Mouse (Mus musculus) liver, embryonic 14.5 days (tissue): ENCODE data around the gene Msi2. TPM values are rescaled to one million over a fixed set of nuclear protein-coding genes. Genes with fewer than 3 reads are reported as not detected.

Experiments
- ATAC-seq: fragments of 200-750 bp; cut with Nextera tagmentation; 2 replicates; pipeline ENCODE4 v1.8.0; 2017; ENCODE audit warnings: moderate number of reproducible peaks, mild to moderate bottlenecking, moderate library complexity; ENCODE audit not compliant: insufficient read depth
- DNase-seq, 3 experiments: peaks; one replicate each; pipeline ENCODE4 v3.0.0-alpha.2; 2012 to 2013; ENCODE audit warnings: low read depth in 3 of 3, low spot score in 3 of 3
- H3K27ac ChIP-seq: fragments of 300-500 bp; sonication (generic); 2 replicates; pipeline ENCODE4 v1.5.1; 2014; ENCODE audit warnings: moderate library complexity, mild to moderate bottlenecking, control low read depth, inconsistent platforms
- H3K27me3 ChIP-seq: fragments of 300-500 bp; sonication (generic); 2 replicates; pipeline ENCODE4 v1.6.1; 2014; ENCODE audit warnings: mild to moderate bottlenecking, low read length, moderate library complexity; ENCODE audit not compliant: control insufficient read depth, insufficient read depth
- H3K36me3 ChIP-seq: fragments of 300-500 bp; sonication (generic); replicated peaks from 2 replicates; pipeline ENCODE4 v1.6.1; 2014; ENCODE audit warnings: low read depth; ENCODE audit not compliant: control insufficient read depth, insufficient read depth
- H3K4me1 ChIP-seq, 2 experiments: fragments of 200-500 bp in 1 of 2; fragments of 300-500 bp in 1 of 2; sonication (generic) in 1 of 2; replicated peaks; 2 replicates each; pipeline ENCODE4 v1.6.1; 2012 to 2014; ENCODE audit warnings: antibody characterized with exemption in 1 of 2, inconsistent platforms in 1 of 2, low read length in 1 of 2; ENCODE audit not compliant: control insufficient read depth in 2 of 2, insufficient read depth in 2 of 2
- H3K4me2 ChIP-seq: fragments of 300-500 bp; sonication (generic); 2 replicates; pipeline ENCODE4 v1.6.1; 2014; ENCODE audit warnings: low read depth, mild to moderate bottlenecking, control low read depth, moderate library complexity
- H3K4me3 ChIP-seq, 2 experiments: fragments of 200-500 bp in 1 of 2; fragments of 300-500 bp in 1 of 2; sonication (generic) in 1 of 2; 2 replicates each; pipeline ENCODE4 v1.5.1; 2012 to 2014; ENCODE audit warnings: low read depth in 2 of 2, low read length in 2 of 2, mild to moderate bottlenecking in 2 of 2, control low read depth in 1 of 2, inconsistent platforms in 1 of 2, moderate library complexity in 1 of 2; ENCODE audit not compliant: insufficient read depth in 1 of 2
- H3K9ac ChIP-seq: fragments of 300-500 bp; sonication (generic); replicated peaks from 2 replicates; pipeline ENCODE4 v1.6.1; 2014; ENCODE audit warnings: mild to moderate bottlenecking, control low read depth, moderate library complexity
- H3K9me3 ChIP-seq: fragments of 300-500 bp; sonication (generic); 2 replicates; pipeline ENCODE4 v1.6.1; 2016; ENCODE audit warnings: low read length, mixed read lengths; ENCODE audit not compliant: control insufficient read depth
- CTCF ChIP-seq: IDR thresholded peaks from 2 replicates; pipeline ENCODE4 v1.5.1; 2016; ENCODE audit warnings: antibody characterized with exemption, low read depth, control low read depth
- EP300 ChIP-seq: IDR thresholded peaks from 2 replicates; pipeline ENCODE4 v1.6.1; 2016; ENCODE audit warnings: antibody characterized with exemption, low read depth
- WGBS: fragments of 180-500 bp; shearing (Covaris S2); extraction: QIAGEN DNeasy Blood & Tissue Kit; methylation state at CpG from one replicate; pipeline ENCODE4 v1.1.7; 2014; ENCODE audit not compliant: insufficient replicate concordance; 5-methylcytosine and 5-hydroxymethylcytosine counted together
- polyA plus RNA-seq, 2 experiments: library from polyadenylated mRNA; depleted of rRNA in 1 of 2; stranded (reverse) in 1 of 2; unstranded in 1 of 2; fragments of >200 nt; fragmentation: Nextera tagmentation in 1 of 2; extraction: Ambion mirVana in 1 of 2; gene quantifications; 2 replicates each; pipeline versions ENCODE4 v1.2.1 to v1.2.3; 2012 to 2014

Gene Msi2
- polyA plus RNA-seq, 2 experiments: 2.1 to 6.2 TPM

DNA sequence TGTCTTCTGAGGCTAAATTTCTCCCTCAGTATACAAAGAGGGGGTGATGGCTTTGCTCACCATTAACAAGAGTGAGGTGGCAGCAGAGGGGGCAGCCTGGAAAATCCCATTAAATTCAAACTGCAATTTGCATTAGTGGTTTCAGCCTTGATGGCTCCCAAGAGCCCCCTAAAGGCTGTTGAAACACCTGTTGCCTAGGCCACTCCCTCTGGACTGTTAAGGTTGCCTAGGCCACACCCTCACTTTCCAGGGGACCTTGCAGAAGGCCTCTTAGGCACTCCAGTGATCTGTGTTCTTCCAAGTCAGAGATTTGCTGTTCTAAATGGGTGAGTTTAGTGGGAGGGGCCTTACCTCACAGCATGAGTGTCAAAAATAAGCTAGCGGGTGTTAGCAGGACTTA lies 232.3 kb downstream of the Msi2 start:
- H3K4me1 ChIP-seq: peaks cover 0 to 3% of the 10 kb centered on the region in 2 experiments; a peak in 1 of 4 replicates
- no peak for TF ChIP-seq CTCF
- TF ChIP-seq EP300: no peak
- WGBS: 73% methylated on average over 1 of the region's 1 CpGs
- H3K9me3 ChIP-seq: no peaks in the 10 kb centered on the region
- H3K9ac ChIP-seq: no peak overlapping the region
- H3K36me3 ChIP-seq: no peaks in the 10 kb centered on the region
- no peaks in the 10 kb centered on the region for H3K27me3 ChIP-seq
- DNase-seq (no peak), ATAC-seq (no peak)
- no peak overlapping the region for H3K4me3 ChIP-seq
- no peak overlapping the region for H3K4me2 ChIP-seq
- H3K27ac ChIP-seq: no peak overlapping the region

DNA sequence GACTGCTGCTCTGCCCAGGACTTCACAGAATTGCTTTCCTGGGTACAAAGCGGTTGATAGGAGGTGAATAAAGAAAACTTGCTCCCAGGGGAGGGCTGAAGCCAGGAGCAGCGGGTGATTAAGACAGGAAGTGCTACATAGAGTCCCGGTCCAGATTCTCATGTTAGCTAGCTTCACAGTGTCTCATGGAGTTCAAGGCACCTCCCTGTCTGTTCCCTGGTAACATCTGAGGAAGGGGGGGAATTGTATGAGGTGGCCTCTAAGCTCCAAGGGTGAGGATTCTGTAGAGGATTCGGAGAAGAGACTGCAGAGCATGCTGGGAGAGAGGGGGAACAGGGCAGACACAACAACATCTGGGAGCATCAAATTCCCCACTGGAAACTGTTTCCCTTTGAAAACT lies 233.2 kb downstream of the Msi2 start:
- H3K9me3 ChIP-seq: no peaks in the 10 kb centered on the region
- peaks cover 0 to 3% of the 10 kb centered on the region in 2 experiments; a peak in 1 of 4 replicates for H3K4me1 ChIP-seq
- H3K27me3 ChIP-seq: no peaks in the 10 kb centered on the region
- H3K27ac ChIP-seq: no peak overlapping the region
- WGBS: 54% methylated on average over 4 of the region's 4 CpGs
- no peak overlapping the region for H3K9ac ChIP-seq
- no peak for ATAC-seq
- H3K4me2 ChIP-seq: no peak overlapping the region
- DNase-seq: no peak
- no peak overlapping the region for H3K4me3 ChIP-seq
- no peak for TF ChIP-seq CTCF
- TF ChIP-seq EP300: no peak
- H3K36me3 ChIP-seq: no peaks in the 10 kb centered on the region

DNA sequence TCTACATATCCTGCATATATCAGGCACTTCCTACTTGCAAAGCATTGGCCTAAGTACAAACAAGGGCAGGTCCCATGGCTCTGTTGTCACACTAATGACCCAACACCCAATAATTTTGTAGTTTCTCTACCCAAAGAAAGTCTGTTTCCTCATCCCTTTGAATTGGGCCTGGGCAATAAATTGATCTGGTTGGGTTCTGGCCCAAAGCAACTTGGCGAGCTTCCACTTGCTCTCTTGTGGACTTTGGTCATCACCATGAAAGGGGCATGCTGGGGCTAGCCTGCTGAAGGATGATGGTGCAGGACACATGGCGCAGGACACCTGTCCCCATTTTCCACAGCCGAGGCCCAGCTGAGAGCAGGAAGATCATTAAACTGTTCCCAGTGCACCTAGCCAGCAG lies 234.3 kb downstream of the Msi2 start:
- no peak overlapping the region for H3K4me3 ChIP-seq
- no peaks in the 10 kb centered on the region for H3K36me3 ChIP-seq
- H3K9ac ChIP-seq: no peak overlapping the region
- TF ChIP-seq CTCF (no peak), EP300 (no peak)
- no peaks in the 10 kb centered on the region for H3K9me3 ChIP-seq
- H3K4me1 ChIP-seq: peaks cover 0 to 3% of the 10 kb centered on the region in 2 experiments; a peak in 1 of 4 replicates
- H3K4me2 ChIP-seq: no peak overlapping the region
- DNase-seq (no peak), ATAC-seq (no peak)
- WGBS: 64% methylated on average over 3 of the region's 3 CpGs
- no peaks in the 10 kb centered on the region for H3K27me3 ChIP-seq
- H3K27ac ChIP-seq: no peak overlapping the region

DNA sequence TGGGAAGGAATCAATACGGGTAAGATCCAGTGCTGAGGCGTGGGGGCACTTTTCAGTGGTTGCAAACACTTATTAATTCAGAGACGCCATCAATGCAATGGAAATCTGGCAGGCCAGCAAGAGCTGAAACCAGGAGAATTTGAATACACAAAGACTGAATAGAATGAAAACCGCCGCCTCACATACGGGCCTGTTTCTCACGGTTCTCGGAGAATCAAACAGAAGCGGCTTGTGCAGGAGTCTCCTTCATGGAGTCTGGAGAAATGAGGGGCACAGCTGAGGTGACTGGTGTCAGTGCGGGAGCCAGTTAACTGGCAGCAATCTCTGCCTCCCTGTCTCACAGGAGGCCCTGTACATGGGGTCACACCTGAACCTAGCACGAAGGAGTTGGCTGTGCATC lies 235.7 kb downstream of the Msi2 start:
- DNase-seq: no peak
- TF ChIP-seq EP300: no peak
- no peak for TF ChIP-seq CTCF
- Histone ChIP-seq H3K36me3 (no peaks in the 10 kb centered on the region), H3K9me3 (no peaks in the 10 kb centered on the region), H3K4me2 (no peak overlapping the region), H3K27me3 (no peaks in the 10 kb centered on the region), H3K4me3 (no peak overlapping the region), H3K4me1 (peaks cover 0 to 3% of the 10 kb centered on the region in 2 experiments; a peak in 1 of 4 replicates), H3K9ac (no peak overlapping the region), H3K27ac (no peak overlapping the region)
- no peak for ATAC-seq
- 76% methylated on average over 11 of the region's 11 CpGs for WGBS

DNA sequence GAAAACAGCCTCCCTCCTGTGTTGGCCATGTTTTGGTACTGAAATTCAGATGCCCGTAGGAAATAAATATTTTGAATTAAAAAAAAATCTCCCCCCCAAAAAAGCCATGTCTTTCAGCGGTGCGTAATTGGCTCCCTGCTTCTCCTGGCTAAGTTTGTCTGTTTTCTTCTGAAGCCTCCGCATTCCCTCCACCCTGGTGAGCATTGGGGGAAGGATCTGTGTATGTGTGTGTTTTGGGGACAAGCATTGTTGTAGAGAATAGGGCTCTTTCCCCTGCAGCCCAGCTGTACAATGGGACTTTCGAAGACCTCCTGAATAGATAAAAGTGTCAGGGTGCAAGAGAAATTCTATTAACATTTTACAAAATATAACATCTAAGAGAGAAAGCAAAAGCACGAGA lies 236.1 kb downstream of the Msi2 start:
- ATAC-seq: no peak

More for the DNA sequence above, 236.1 kb downstream of the Msi2 start:
- H3K4me1 ChIP-seq: peaks cover 0 to 3% of the 10 kb centered on the region in 2 experiments; a peak in 1 of 4 replicates
- no peaks in the 10 kb centered on the region for H3K27me3 ChIP-seq
- no peak overlapping the region for H3K4me3 ChIP-seq
- TF ChIP-seq CTCF: no peak
- TF ChIP-seq EP300: no peak
- 74% methylated on average over 6 of the region's 6 CpGs for WGBS
- H3K27ac ChIP-seq: no peak overlapping the region
- no peak overlapping the region for H3K9ac ChIP-seq
- DNase-seq: no peak
- H3K4me2 ChIP-seq: no peak overlapping the region
- no peaks in the 10 kb centered on the region for H3K36me3 ChIP-seq
- no peaks in the 10 kb centered on the region for H3K9me3 ChIP-seq
